Mouse (Mus musculus): ENCODE data around the gene Olfr1499.
"Not testable (repeated sequence)": the region's sequence is repeated elsewhere in the genome, so short reads cannot be mapped to it uniquely, and the experiment has no call there.

The Olfr1499 gene

DNA sequence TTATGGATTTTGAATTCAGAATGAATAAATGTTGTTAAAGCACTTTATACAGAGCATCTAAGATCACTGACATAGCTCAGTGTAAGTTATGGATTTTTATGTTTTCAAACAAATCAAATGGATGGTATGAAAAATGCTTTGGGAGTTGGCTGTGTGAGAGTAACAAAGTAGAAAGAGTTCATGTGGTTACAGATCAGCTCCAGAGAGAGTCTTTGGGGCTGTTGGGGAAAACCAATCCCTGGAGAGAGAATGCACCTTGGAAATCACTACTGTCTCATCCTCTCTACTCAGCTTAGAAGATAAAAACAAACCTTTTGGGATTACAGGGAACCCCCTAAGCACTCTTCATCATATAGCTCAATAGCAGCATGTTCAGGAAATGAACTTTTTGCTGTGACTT, at the start of gene Olfr1499:
Gene Olfr1499, minus strand, starts transcription at position 101 of the 400 bp plus-strand sequence.
- CTCF ChIA-PET = interaction anchor here in 1 of 4 experiments (0.7 to 1.4 kb wide), 2 partner anchors 50 to 75 kb away, joined by 3 read pairs; no protein-coding TSS in a partner anchor
- POLR2A ChIA-PET = no interaction called here

DNA sequence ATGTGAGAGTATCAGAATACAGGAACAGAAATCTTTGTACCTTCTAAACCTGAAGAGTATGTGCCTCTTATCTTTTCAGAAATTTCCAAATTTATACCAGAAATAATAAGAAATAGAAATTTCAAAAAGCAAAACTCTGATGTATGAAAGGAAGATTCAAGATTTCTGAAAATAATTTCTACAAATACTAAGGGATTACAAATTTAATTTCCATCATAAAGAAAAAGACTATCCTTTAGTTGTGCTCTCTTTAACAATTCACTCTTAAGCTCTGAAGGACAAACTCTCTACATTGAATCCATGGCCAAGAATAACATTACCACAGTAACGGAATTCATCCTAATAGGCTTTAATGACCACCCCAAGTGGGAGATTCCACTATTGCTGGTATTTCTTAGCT, 42.2 kb upstream of the Olfr1499 start, which contains the start of gene Olfr1502:
Gene Olfr1502, plus strand, starts transcription at position 301 of the 400 bp plus-strand sequence.
- POLR2A ChIA-PET = no interaction called here

DNA sequence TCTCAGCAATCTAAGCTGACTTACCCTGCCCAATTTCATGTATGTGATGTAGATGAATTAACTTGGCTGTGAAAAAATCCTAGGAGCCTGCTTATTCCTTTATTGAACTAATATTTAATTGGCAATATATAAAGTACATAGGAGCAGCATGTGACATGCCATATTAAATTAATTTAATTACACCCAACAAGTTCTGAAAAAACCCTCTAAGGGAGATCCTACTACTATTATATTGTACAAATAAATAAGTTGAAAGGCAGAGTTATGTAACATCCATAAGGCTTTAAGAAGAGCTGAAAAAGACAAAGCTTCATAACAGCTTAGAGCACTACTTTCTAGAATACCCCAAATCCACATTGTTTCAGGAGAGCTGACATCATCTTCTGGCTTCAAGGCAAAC, 31.3 kb upstream of the Olfr1499 start, which contains the start of gene Olfr1501:
Gene Olfr1501, minus strand, starts transcription at position 101 of the 400 bp plus-strand sequence.
- POLR2A ChIA-PET, CTCF ChIA-PET: not testable (repeated sequence)

More for the DNA sequence above, 42.2 kb upstream of the Olfr1499 start, which contains the start of gene Olfr1502:
- CTCF ChIA-PET = no interaction called here

DNA sequence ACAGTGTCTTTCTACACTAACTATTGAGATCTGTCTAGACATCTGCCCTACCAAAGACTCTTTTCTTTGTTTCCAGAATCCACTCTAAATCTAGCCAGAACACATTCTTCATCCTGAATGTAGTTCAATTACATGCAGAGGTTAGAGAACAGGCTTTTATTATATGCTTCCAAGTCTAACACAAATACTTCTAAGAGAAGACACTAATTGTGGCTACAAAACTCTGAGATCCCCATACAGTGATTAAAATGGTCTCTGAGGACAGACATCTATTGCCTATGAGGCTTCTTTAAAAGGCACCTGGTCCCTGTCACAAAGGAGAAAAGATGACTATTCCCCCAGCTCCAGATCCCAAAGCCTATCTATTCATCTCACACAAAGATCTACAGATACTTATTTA, 11.1 kb upstream of the Olfr1499 start, which contains the start of gene Olfr1500:
Gene Olfr1500, minus strand, starts transcription at position 101 of the 400 bp plus-strand sequence.
- ChIA-PET CTCF (no interaction called here), POLR2A (no interaction called here)

DNA sequence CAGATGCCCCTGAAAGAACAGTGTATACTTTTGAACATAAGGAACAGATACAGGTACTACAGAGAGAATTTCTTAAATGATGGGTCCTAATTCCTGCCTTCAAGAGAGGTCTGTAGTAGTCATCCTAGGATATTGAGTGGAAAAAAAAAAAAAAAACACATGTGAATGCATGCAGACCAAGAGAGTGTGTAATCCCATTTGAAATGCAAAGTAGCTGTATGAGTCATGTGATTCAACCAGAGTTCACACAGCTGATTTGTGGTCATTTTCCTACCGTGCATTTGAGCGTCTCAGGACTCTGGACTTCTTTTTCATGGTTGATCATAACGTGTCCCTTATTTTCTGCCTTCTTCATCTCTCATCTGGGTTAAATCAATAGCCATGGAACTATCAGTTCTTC, 9.2 kb upstream of the Olfr1499 start:
- ChIA-PET CTCF (no interaction called here), POLR2A (no interaction called here)

DNA sequence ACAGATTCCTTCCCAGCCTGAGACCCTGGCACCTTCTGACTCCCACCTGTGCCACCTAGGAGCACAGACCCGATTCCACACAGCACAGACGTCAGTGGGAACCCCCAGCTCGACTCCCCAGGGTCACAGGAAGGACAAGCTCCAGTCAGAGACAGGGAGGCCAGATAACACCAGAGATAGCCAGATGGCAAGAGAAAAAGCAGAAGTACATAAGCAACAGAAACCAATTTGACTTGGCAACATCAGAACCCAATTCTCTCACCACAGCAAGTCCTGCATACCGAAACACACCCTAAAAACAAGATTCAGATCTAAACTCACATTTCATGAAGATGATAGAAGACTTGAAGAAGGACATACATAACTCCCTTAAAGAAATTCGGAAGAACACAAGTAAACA, 1.6 kb upstream of the Olfr1499 start:
- CTCF ChIA-PET = no interaction called here
- POLR2A ChIA-PET = no interaction called here

DNA sequence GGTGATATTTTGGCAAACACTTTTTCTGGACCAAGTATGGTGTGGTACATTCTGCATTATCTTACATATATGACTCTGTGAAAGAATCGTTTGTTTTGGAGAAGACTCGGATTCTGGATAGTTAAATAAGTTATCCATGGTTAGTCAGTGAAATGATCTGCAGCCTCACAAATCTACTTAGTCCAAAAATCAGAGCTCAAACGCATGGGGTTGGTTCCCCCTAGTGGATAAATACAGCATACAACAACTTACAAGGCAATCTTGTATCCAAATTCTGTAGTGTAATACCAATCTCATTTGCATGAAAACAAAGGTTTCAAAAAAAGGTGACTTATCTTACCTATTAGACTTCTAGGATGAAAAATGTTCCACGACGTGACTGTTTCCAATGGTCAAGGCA, 420 bp downstream of the Olfr1499 start:
- ChIA-PET POLR2A (no interaction called here), CTCF (interaction anchor here in 2 of 4 experiments (0.5 to 1.4 kb wide), 4 partner anchors 27 to 826 kb away, joined by 3 to 6 read pairs (median 3); no protein-coding TSS in a partner anchor)

DNA sequence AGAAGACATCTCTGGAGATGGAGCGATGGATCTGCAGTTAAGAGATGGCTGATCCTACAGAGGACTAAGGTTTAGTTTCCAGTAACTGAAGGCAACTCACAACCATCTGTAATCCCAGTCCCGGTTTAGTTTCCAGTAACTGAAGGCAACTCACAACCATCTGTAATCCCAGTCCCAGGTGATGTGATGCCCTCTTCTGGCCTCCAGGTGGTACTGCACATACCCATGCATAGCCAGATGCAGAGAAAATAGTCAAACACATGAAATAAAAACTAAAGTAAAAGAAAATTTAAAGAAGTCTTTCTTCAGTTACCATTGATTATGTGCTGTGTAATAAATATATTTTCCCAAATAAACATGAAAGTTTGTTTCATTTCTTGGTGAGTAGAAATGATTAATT, 6.4 kb downstream of the Olfr1499 start:
- POLR2A ChIA-PET = no interaction called here

DNA sequence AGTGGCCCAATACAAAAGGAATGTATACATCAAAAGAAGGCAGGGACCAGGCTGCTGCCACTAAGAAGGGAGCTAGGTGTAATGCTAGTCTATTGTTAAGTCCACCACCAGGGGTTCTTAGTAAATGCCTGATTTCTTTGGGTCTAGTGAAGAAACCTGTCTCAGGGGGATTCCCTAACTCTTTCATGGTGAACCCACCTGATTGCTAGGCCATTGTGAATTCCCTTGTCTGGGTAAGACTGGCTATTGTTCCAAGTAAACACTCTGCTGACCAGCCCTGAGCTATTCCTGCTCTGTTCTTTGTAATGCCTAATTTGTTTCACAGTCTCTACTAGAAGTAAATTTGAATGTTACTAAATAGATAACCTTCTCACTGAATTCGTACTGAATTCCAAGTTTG, 13.8 kb downstream of the Olfr1499 start:
- POLR2A ChIA-PET, CTCF ChIA-PET: not testable (repeated sequence)

More for the DNA sequence above, 6.4 kb downstream of the Olfr1499 start:
- CTCF ChIA-PET = no interaction called here

DNA sequence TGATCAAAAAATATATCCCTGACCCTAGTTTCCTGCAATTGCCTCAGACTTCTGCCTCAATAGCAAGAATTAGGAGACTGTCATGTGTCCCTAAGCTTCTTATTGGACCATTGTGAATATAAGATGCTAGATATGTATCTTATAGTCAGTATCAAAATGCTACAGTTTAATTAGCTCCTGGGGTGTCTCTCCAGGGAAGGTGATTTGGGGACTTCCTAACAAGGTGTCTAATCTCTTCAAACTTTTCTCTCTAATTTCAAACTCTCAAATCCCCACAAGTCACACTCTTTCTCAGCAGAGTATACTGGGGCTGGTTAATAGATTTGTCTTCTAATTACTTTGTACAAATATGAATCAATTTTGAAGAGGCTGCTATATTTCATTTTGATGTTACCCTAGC, 21.1 kb downstream of the Olfr1499 start, which contains the start of gene Olfr1497:
Gene Olfr1497, minus strand, starts transcription at position 101 of the 400 bp plus-strand sequence.
- ChIA-PET POLR2A (no interaction called here), CTCF (no interaction called here)

DNA sequence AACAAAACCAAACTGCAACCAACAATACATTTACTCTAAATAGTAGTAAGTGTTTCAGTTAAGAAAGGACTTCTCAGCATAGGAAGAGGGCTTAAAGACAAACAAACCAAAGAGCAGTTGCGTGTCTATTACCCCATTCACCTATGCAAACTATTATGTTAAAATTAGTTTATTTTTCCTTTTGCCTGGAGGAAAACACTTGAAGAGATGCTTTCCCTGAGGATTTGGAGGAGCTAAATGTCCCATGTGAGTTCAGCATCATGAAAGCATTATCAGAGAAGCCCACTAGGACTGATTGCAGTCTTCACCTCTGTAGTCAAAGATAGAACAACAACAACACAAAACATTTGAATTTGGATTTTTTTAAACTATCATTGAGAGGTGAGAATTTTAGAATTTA, 41.7 kb downstream of the Olfr1499 start, which contains the start of gene Olfr1496:
Gene Olfr1496, plus strand, starts transcription at position 301 of the 400 bp plus-strand sequence.
- CTCF ChIA-PET = no interaction called here
- POLR2A ChIA-PET = no interaction called here

DNA sequence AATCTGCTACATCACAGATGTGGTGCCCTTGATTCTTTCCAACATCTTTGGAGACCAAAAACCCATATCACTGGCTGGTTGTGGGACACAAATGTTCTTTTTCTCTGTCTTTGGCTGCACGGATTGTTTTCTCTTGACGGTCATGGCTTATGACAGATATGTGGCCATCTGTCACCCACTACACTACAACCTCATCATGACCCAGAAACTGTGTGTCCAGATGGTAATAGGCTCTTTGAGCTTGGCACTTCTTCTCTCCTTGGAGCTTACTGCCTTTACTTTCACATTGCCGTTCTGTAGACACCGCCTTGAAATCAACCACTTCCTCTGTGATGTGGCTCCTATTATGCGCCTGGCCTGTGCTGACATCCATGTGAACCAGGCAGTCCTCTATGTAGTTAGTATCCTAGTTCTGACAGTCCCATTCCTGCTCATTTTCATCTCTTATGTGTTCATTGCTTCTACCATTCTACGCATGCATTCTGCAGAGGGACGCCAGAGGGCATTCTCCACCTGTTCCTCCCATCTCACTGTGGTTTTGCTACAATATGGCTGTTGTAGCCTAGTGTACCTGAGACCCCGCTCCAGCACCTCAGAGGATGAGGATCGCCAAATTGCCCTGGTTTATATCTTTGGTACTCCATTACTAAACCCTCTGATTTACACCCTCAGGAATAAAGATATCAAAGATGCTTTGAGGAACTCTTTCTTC, 50.5 kb downstream of the Olfr1499 start:
- POLR2A ChIA-PET = no interaction called here
- CTCF ChIA-PET = interaction anchor here in 1 of 4 experiments (0.9 kb wide), 1 partner anchor 50 kb away, joined by 3 read pairs; the partner anchor contains the start of gene Olfr1499

DNA sequence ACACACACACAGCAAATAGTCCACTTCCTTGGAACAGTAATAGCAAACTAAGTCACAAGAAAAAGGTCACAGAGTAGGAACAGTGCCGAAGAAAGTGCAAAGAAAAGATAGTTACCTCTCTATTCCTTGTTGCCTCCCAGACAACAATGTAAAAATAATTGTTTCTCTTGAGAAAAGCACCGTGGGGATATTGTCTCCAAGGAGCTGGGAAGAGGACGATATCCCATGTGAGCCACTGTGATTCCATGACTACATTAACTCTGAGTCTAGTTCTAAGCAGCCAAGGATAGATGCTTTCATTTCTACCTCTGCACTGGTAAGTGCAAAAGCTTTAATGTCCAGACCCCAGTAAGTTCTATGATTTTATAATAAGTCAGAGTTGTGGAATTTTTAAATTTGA, 54.9 kb downstream of the Olfr1499 start, which contains the start of gene Olfr1495:
Gene Olfr1495, plus strand, starts transcription at position 301 of the 400 bp plus-strand sequence.
- POLR2A ChIA-PET = no interaction called here
- CTCF ChIA-PET = no interaction called here

Measured in embryonic stem cell, embryonic (primary cell).